Mouse (Mus musculus): ENCODE results near the gene Aldh3b3. TPM values are rescaled to one million over a fixed set of nuclear protein-coding genes. Genes with fewer than 3 reads are reported as not detected.
A peak's percentile ranks its signal among the peaks of the same experiment; 100 is the strongest.

Aldh3b3 gene
- polyA plus RNA-seq, 1 experiment from 2014 or later: 0.04 TPM

- no peak overlapping the region for H3K4me2 ChIP-seq (replicated peaks; ENCODE audit: low read depth, low read length)
- no peak overlapping the region for H3K9ac ChIP-seq (replicated peaks; ENCODE audit: low read depth)
- WGBS: 60% methylated on average over 5 of the region's 5 CpGs
- no peak for ATAC-seq
- TF ChIP-seq EP300 (IDR thresholded peaks at IDR 0.05) (no peak), CTCF (IDR thresholded peaks at IDR 0.05) (no peak)
- no peak overlapping the region for H3K27ac ChIP-seq (ENCODE audit: low read length)
- no peaks in the 10 kb centered on the region for H3K9me3 ChIP-seq (ENCODE audit: low read length)
- peaks cover 5% of the 10 kb centered on the region; the same call in 1 of the 2 replicates for H3K4me1 ChIP-seq (ENCODE audit: insufficient read depth, low read depth, low read length)
- no peaks in the 10 kb centered on the region for H3K36me3 ChIP-seq (ENCODE audit: insufficient read depth, low read length)
- no peak for DNase-seq (ENCODE audit: low spot score)
- no peaks in the 10 kb centered on the region for H3K27me3 ChIP-seq (replicated peaks; ENCODE audit: insufficient read depth, low read length)
- no peak overlapping the region for H3K4me3 ChIP-seq (ENCODE audit: low read depth, low read length)
These were observed 57.2 kb downstream of the Aldh3b3 start for GRCm38 (mm10) chr19:4015635-4016034.

GRCm38 (mm10) chr19:4017921-4018587 is 59.6 kb downstream of the Aldh3b3 start:
- Histone ChIP-seq H3K36me3 (ENCODE audit: insufficient read depth, low read length) (no peaks in the 10 kb centered on the region), H3K27ac (ENCODE audit: low read length) (no peak overlapping the region), H3K9ac (replicated peaks; ENCODE audit: low read depth) (no peak overlapping the region), H3K4me2 (replicated peaks; ENCODE audit: low read depth, low read length) (no peak overlapping the region), H3K4me1 (ENCODE audit: insufficient read depth, low read depth, low read length) (no peaks in the 10 kb centered on the region), H3K9me3 (ENCODE audit: low read length) (no peaks in the 10 kb centered on the region), H3K27me3 (replicated peaks; ENCODE audit: insufficient read depth, low read length) (no peaks in the 10 kb centered on the region), H3K4me3 (ENCODE audit: low read depth, low read length) (no peak overlapping the region)
- no peak for DNase-seq (ENCODE audit: low spot score)
- no peak for TF ChIP-seq CTCF (IDR thresholded peaks at IDR 0.05)
- TF ChIP-seq EP300 (IDR thresholded peaks at IDR 0.05): no peak
- 38% methylated on average over 10 of the region's 10 CpGs for WGBS
- no peak for ATAC-seq

GRCm38 (mm10) chr19:4018743-4019583 is 60.5 kb downstream of the Aldh3b3 start:
- no peaks in the 10 kb centered on the region for H3K36me3 ChIP-seq (ENCODE audit: insufficient read depth, low read length)
- H3K9ac ChIP-seq (replicated peaks; ENCODE audit: low read depth): no peak overlapping the region
- H3K9me3 ChIP-seq (ENCODE audit: low read length): no peaks in the 10 kb centered on the region
- DNase-seq (ENCODE audit: low spot score) (peak; percentile 94), ATAC-seq (peak; percentile 94)
- H3K4me2 ChIP-seq (replicated peaks; ENCODE audit: low read depth, low read length): no peak overlapping the region
- 21% methylated on average over 18 of the region's 18 CpGs for WGBS
- H3K27me3 ChIP-seq (replicated peaks; ENCODE audit: insufficient read depth, low read length): no peaks in the 10 kb centered on the region
- no peak overlapping the region for H3K27ac ChIP-seq (ENCODE audit: low read length)
- no peaks in the 10 kb centered on the region for H3K4me1 ChIP-seq (ENCODE audit: insufficient read depth, low read depth, low read length)
- TF ChIP-seq CTCF (IDR thresholded peaks at IDR 0.05): peak; percentile 87
- TF ChIP-seq EP300 (IDR thresholded peaks at IDR 0.05): no peak
- no peak overlapping the region for H3K4me3 ChIP-seq (ENCODE audit: low read depth, low read length)

Other genes starting within 250 kb of the Aldh3b3 start
- 20.5 and 23.7 TPM in 2 replicates for gene Kmt5b, start 191.2 kb upstream of the Aldh3b3 start, polyA plus RNA-seq (2015; fragmentation: Nextera tagmentation; extraction: Ambion mirVana)
- gene Chka, start 106.9 kb upstream of the Aldh3b3 start, polyA plus RNA-seq (2015; fragmentation: Nextera tagmentation; extraction: Ambion mirVana): 65.9 and 68.1 TPM in 2 replicates
- 31.8 and 33.1 TPM in 2 replicates for gene Tcirg1, start 51.5 kb upstream of the Aldh3b3 start, polyA plus RNA-seq (2015; fragmentation: Nextera tagmentation; extraction: Ambion mirVana)
- gene Ndufs8, start 45.9 kb upstream of the Aldh3b3 start, polyA plus RNA-seq (2015; fragmentation: Nextera tagmentation; extraction: Ambion mirVana): 203 and 225 TPM in 2 replicates
- gene Aldh3b1, start 28.8 kb upstream of the Aldh3b3 start, polyA plus RNA-seq (2015; fragmentation: Nextera tagmentation; extraction: Ambion mirVana): 33.2 and 38.3 TPM in 2 replicates
- 40.0 and 45.5 TPM in 2 replicates for gene Unc93b1, start 23.5 kb upstream of the Aldh3b3 start, polyA plus RNA-seq (2015; fragmentation: Nextera tagmentation; extraction: Ambion mirVana)
- 0.47 and 0.71 TPM in 2 replicates for gene Aldh3b2, start 13.7 kb downstream of the Aldh3b3 start, polyA plus RNA-seq (2015; fragmentation: Nextera tagmentation; extraction: Ambion mirVana)
- gene Acy3, start 27.9 kb downstream of the Aldh3b3 start, polyA plus RNA-seq (2015; fragmentation: Nextera tagmentation; extraction: Ambion mirVana): 14.9 and 15.7 TPM in 2 replicates
- gene Tbx10, start 34.1 kb downstream of the Aldh3b3 start, polyA plus RNA-seq (2015; fragmentation: Nextera tagmentation; extraction: Ambion mirVana): not detected in 2 replicates
- 27.0 and 28.5 TPM in 2 replicates for gene Nudt8, start 41.9 kb downstream of the Aldh3b3 start, polyA plus RNA-seq (2015; fragmentation: Nextera tagmentation; extraction: Ambion mirVana)
- 1.1 TPM in 2 replicates for gene Gm49405, start 42.0 kb downstream of the Aldh3b3 start, polyA plus RNA-seq (2015; fragmentation: Nextera tagmentation; extraction: Ambion mirVana)
- gene Doc2g, start 44.7 kb downstream of the Aldh3b3 start, polyA plus RNA-seq (2015; fragmentation: Nextera tagmentation; extraction: Ambion mirVana): 1.9 and 2.0 TPM in 2 replicates
- 130 and 152 TPM in 2 replicates for gene Ndufv1, start 54.2 kb downstream of the Aldh3b3 start, polyA plus RNA-seq (2015; fragmentation: Nextera tagmentation; extraction: Ambion mirVana)
- 273 and 288 TPM in 2 replicates for gene Gstp1, start 79.3 kb downstream of the Aldh3b3 start, polyA plus RNA-seq (2015; fragmentation: Nextera tagmentation; extraction: Ambion mirVana)
- gene Gstp2, start 87.4 kb downstream of the Aldh3b3 start, polyA plus RNA-seq (2015; fragmentation: Nextera tagmentation; extraction: Ambion mirVana): 6.3 and 7.3 TPM in 2 replicates
- 6.5 and 6.9 TPM in 2 replicates for gene Gstp3, start 100.9 kb downstream of the Aldh3b3 start, polyA plus RNA-seq (2015; fragmentation: Nextera tagmentation; extraction: Ambion mirVana)
- not detected in 2 replicates for gene Cabp2, start 122.9 kb downstream of the Aldh3b3 start, polyA plus RNA-seq (2015; fragmentation: Nextera tagmentation; extraction: Ambion mirVana)
- 154 and 164 TPM in 2 replicates for gene Cdk2ap2, start 138.5 kb downstream of the Aldh3b3 start, polyA plus RNA-seq (2015; fragmentation: Nextera tagmentation; extraction: Ambion mirVana)
- gene Pitpnm1, start 141.4 kb downstream of the Aldh3b3 start, polyA plus RNA-seq (2015; fragmentation: Nextera tagmentation; extraction: Ambion mirVana): 17.0 and 18.9 TPM in 2 replicates
- gene Aip, start 167.2 kb downstream of the Aldh3b3 start, polyA plus RNA-seq (2015; fragmentation: Nextera tagmentation; extraction: Ambion mirVana): 78.5 and 82.1 TPM in 2 replicates
- not detected in 2 replicates for gene Gpr152, start 181.1 kb downstream of the Aldh3b3 start, polyA plus RNA-seq (2015; fragmentation: Nextera tagmentation; extraction: Ambion mirVana)
- gene Cabp4, start 185.4 kb downstream of the Aldh3b3 start, polyA plus RNA-seq (2015; fragmentation: Nextera tagmentation; extraction: Ambion mirVana): 0.08 and 0.10 TPM in 2 replicates
- gene Coro1b, start 190.0 kb downstream of the Aldh3b3 start, polyA plus RNA-seq (2015; fragmentation: Nextera tagmentation; extraction: Ambion mirVana): 183 and 192 TPM in 2 replicates
- 3.4 and 3.7 TPM in 2 replicates for gene Ptprcap, start 195.0 kb downstream of the Aldh3b3 start, polyA plus RNA-seq (2015; fragmentation: Nextera tagmentation; extraction: Ambion mirVana)
- gene Rps6kb2, start 204.7 kb downstream of the Aldh3b3 start, polyA plus RNA-seq (2015; fragmentation: Nextera tagmentation; extraction: Ambion mirVana): 28.4 and 35.1 TPM in 2 replicates
- gene Carns1, start 216.8 kb downstream of the Aldh3b3 start, polyA plus RNA-seq (2015; fragmentation: Nextera tagmentation; extraction: Ambion mirVana): 1.8 and 2.6 TPM in 2 replicates
- 3.9 and 4.5 TPM in 2 replicates for gene Tbc1d10c, start 232.6 kb downstream of the Aldh3b3 start, polyA plus RNA-seq (2015; fragmentation: Nextera tagmentation; extraction: Ambion mirVana)
- 619 and 631 TPM in 2 replicates for gene Ppp1ca, start 233.4 kb downstream of the Aldh3b3 start, polyA plus RNA-seq (2015; fragmentation: Nextera tagmentation; extraction: Ambion mirVana)
- gene Rad9a, start 243.0 kb downstream of the Aldh3b3 start, polyA plus RNA-seq (2015; fragmentation: Nextera tagmentation; extraction: Ambion mirVana): 14.1 and 14.3 TPM in 2 replicates